Mouse (Mus musculus) midbrain, postnatal 0 days (tissue): ENCODE measurements at regions not wholly inside any gene's neighbourhood (a gene's known extent, or its start where the extent isn't known, plus 50 kb on each side); places are given as distances from the start of the nearest gene placed in this dataset.

Source experiments
- ATAC-seq: fragments of 200-750 bp; cut with Nextera tagmentation; 2 replicates; pipeline ENCODE4 v1.8.0; 2017; ENCODE audit warnings: moderate number of reproducible peaks, mild to moderate bottlenecking, moderate TSS enrichment, moderate library complexity; ENCODE audit not compliant: low FRiP score
- DNase-seq: peaks from one replicate; pipeline ENCODE4 v3.0.0-alpha.2; 2015; ENCODE audit warnings: low spot score
- H3K27ac ChIP-seq: fragments of 300-500 bp; sonication (generic); 2 replicates; pipeline ENCODE4 v1.5.1; 2014; ENCODE audit warnings: low read depth, mild to moderate bottlenecking, low read length, mixed read lengths
- H3K27me3 ChIP-seq: fragments of 300-500 bp; sonication (generic); 2 replicates; pipeline ENCODE4 v1.6.1; 2014; ENCODE audit warnings: low read length, control low read depth, mixed read lengths; ENCODE audit not compliant: insufficient read depth
- H3K36me3 ChIP-seq: fragments of 300-500 bp; sonication (generic); 2 replicates; pipeline ENCODE4 v1.6.1; 2014; ENCODE audit warnings: low read length, control low read depth, mixed read lengths; ENCODE audit not compliant: insufficient read depth
- H3K4me1 ChIP-seq: fragments of 300-500 bp; sonication (generic); 2 replicates; pipeline ENCODE4 v1.6.1; 2014; ENCODE audit warnings: mild to moderate bottlenecking, control low read depth, antibody characterized with exemption, low read length, mixed read lengths; ENCODE audit not compliant: insufficient read depth
- H3K4me2 ChIP-seq: fragments of 300-500 bp; sonication (generic); 2 replicates; pipeline ENCODE4 v1.6.1; 2014; ENCODE audit warnings: low read depth, mild to moderate bottlenecking, low read length, mixed read lengths; ENCODE audit not compliant: poor library complexity, severe bottlenecking
- H3K4me3 ChIP-seq: fragments of 300-500 bp; sonication (generic); 2 replicates; pipeline ENCODE4 v1.5.1; 2014; ENCODE audit warnings: low read depth, mild to moderate bottlenecking, low read length, moderate library complexity
- H3K9ac ChIP-seq: fragments of 300-500 bp; sonication (generic); replicated peaks from 2 replicates; pipeline ENCODE4 v1.6.1; 2014; ENCODE audit warnings: mild to moderate bottlenecking, low read length, moderate library complexity, mixed read lengths; ENCODE audit not compliant: poor library complexity, severe bottlenecking
- H3K9me3 ChIP-seq: fragments of 300-500 bp; sonication (generic); 2 replicates; pipeline ENCODE4 v1.6.1; 2016; ENCODE audit warnings: low read length, control low read depth
- CTCF ChIP-seq: IDR thresholded peaks from 2 replicates; pipeline ENCODE4 v1.5.1; 2016; ENCODE audit warnings: antibody characterized with exemption, mild to moderate bottlenecking
- WGBS: fragments of 180-500 bp; shearing (Covaris S2); extraction: QIAGEN DNeasy Blood & Tissue Kit; methylation state at CpG from one replicate; pipeline ENCODE4 v1.1.7; 2014; 5-methylcytosine and 5-hydroxymethylcytosine counted together

DNA sequence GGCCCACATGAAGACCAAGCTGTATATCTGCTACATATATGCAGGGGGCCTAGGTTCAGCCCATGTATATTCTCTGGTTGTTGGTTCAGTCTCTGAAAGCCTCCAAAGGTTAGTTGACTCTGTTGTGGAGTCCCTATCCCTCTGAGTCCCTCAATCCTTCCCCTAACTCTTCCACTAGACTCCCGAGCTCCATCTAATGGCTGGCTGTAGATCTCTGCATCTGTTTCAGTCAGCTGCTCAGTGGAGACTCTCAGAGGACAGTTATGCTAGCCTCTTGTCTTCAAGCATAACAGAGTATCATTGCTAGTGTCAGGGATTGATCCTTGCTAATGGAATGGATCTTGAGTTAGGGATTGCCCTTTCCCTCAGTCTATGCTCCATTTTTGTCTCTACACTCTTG, 275.0 kb upstream of the Pitrm1 start:
- 80% methylated on average over 1 of the region's 1 CpGs for WGBS
- ATAC-seq (no peak), DNase-seq (no peak)
- TF ChIP-seq CTCF: no peak
- Histone ChIP-seq H3K4me2 (no peak overlapping the region), H3K4me3 (no peak overlapping the region), H3K36me3 (no peaks in the 10 kb centered on the region), H3K27ac (no peak overlapping the region), H3K27me3 (no peaks in the 10 kb centered on the region), H3K9ac (no peak overlapping the region), H3K9me3 (no peaks in the 10 kb centered on the region), H3K4me1 (no peaks in the 10 kb centered on the region)

DNA sequence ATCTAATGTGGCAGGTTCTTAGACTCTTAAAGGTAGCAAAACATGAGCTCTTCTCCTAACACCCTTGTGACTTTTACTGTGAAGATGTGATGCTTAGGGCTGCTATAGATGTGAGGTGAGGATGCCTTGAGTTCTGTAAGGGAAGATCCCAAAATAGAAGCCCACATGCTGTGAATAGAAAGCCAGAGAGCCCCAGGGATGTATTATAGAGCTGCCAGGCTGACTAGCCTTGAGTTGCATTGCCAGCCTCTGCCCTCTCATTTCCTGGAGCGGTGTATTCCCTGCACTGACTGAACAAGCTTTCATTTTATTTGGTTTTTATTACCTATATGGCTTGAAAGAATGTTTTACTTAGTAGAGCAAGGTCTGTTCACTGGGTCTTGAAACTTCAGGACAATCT, 267.9 kb upstream of the Pitrm1 start:
- Histone ChIP-seq H3K9ac (no peak overlapping the region), H3K27ac (no peak overlapping the region), H3K36me3 (no peaks in the 10 kb centered on the region), H3K4me2 (no peak overlapping the region), H3K27me3 (no peaks in the 10 kb centered on the region), H3K4me1 (no peaks in the 10 kb centered on the region), H3K9me3 (no peaks in the 10 kb centered on the region), H3K4me3 (no peak overlapping the region)
- DNase-seq (no peak), ATAC-seq (0 out of 2 replicates have a peak, but pooled peaks have one; percentile 34)
- TF ChIP-seq CTCF: no peak
- WGBS: 89% methylated on average over 1 of the region's 1 CpGs

GRCm38 (mm10) chr13:6288109-6288508, 259.8 kb upstream of the Pitrm1 start:
- TF ChIP-seq CTCF: no peak
- Histone ChIP-seq H3K4me1 (no peaks in the 10 kb centered on the region), H3K36me3 (no peaks in the 10 kb centered on the region), H3K4me2 (no peak overlapping the region), H3K9me3 (no peaks in the 10 kb centered on the region), H3K27me3 (no peaks in the 10 kb centered on the region), H3K4me3 (no peak overlapping the region), H3K27ac (no peak overlapping the region), H3K9ac (no peak overlapping the region)
- 54% methylated on average over 6 of the region's 6 CpGs for WGBS
- DNase-seq (no peak), ATAC-seq (no peak)

DNA sequence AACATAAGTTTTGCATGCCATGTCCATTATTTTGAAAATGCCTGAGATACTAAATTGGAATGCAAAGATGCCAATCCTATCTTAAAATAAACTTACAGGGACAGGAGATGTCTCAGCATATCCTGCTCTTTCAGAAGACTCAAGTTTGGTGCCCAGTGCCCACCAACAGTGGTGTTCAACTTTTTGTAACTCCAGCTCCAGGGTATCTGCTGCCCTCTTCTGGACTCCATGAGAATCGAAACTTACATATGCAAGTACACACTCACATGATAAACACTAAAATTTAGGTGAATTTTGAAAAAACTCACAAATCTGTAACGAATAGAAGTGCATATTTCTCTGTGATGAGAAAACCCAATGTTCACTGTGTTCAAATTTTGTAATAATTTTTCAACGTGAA, 255.9 kb upstream of the Pitrm1 start:
- WGBS: 52% methylated on average over 3 of the region's 3 CpGs
- TF ChIP-seq CTCF: peak; percentile 35
- Histone ChIP-seq H3K27me3 (no peaks in the 10 kb centered on the region), H3K4me2 (no peak overlapping the region), H3K4me3 (no peak overlapping the region), H3K27ac (no peak overlapping the region), H3K9ac (no peak overlapping the region), H3K9me3 (no peaks in the 10 kb centered on the region), H3K36me3 (no peaks in the 10 kb centered on the region), H3K4me1 (no peaks in the 10 kb centered on the region)
- ATAC-seq (no peak), DNase-seq (no peak)

DNA sequence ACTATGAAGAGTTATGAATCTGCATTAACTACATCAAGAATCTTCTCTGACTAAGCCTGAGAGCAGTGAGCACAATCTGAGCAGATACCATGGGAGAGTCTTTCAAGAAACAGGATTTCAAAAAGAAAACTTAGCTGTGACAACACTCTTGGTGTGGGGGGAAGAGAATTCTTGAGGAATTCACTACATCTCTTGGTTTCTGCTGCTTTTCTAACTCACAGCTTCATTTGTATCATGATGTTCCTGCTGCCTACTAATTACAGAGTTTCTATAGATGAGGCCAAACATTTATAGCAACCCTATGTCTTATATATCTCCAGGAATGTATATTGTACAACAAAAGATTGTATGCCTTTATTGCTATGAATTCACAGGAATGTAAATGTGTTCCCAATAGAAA, 242.2 kb upstream of the Pitrm1 start:
- Histone ChIP-seq H3K4me1 (no peaks in the 10 kb centered on the region), H3K36me3 (no peaks in the 10 kb centered on the region), H3K9ac (no peak overlapping the region), H3K4me2 (no peak overlapping the region), H3K27ac (no peak overlapping the region), H3K4me3 (no peak overlapping the region), H3K27me3 (no peaks in the 10 kb centered on the region), H3K9me3 (no peaks in the 10 kb centered on the region)
- ATAC-seq: no peak
- TF ChIP-seq CTCF: no peak
- DNase-seq: no peak

GRCm38 (mm10) chr13:6306616-6306988, 241.3 kb upstream of the Pitrm1 start:
- no peak overlapping the region for H3K9ac ChIP-seq
- no peaks in the 10 kb centered on the region for H3K36me3 ChIP-seq
- no peak overlapping the region for H3K27ac ChIP-seq
- DNase-seq: no peak
- WGBS: 69% methylated on average over 4 of the region's 4 CpGs
- no peak overlapping the region for H3K4me3 ChIP-seq
- H3K4me1 ChIP-seq: no peaks in the 10 kb centered on the region
- H3K4me2 ChIP-seq: no peak overlapping the region
- H3K9me3 ChIP-seq: no peaks in the 10 kb centered on the region
- no peak for TF ChIP-seq CTCF
- no peaks in the 10 kb centered on the region for H3K27me3 ChIP-seq
- ATAC-seq: no peak
